Mouse (Mus musculus) embryonic fibroblast, embryonic 13.5 days (primary cell): ENCODE data around the gene Stk35.

ENCODE experiments used
- CTCF ChIP-seq: IDR thresholded peaks from 2 replicates; pipeline ENCODE4 v1.5.1; 2011; ENCODE audit warnings: mild to moderate bottlenecking, control low read depth, low read length, moderate library complexity, borderline replicate concordance; ENCODE audit not compliant: insufficient read depth
- POLR2A ChIP-seq: IDR thresholded peaks from 2 replicates; pipeline ENCODE4 v1.6.1; 2011; ENCODE audit warnings: low read depth, mild to moderate bottlenecking, control low read depth, low read length, moderate library complexity

- TF ChIP-seq POLR2A, result no peak
- no peak for TF ChIP-seq CTCF
These were observed 74.3 kb downstream of the Stk35 start for GRCm38 (mm10) chr2:129874509-129875095.
